8 mouse cellular contexts compared by ENCODE assay signal in genomic region chr7:144097314-144097713, GRCm38 (mm10).
DNase-seq lines count a peak whose midpoint lies in the region; ATAC-seq and TF ChIP-seq lines count a peak whose summit lies in the region.

No protein-coding gene starts in this region.

- DNase-seq in liver, adult 2 months (ENCODE audit: extremely low read depth, low read depth, low spot score), result peak; percentile 17
- no peak for DNase-seq in liver, embryonic 11.5 days (ENCODE audit: low spot score)
- DNase-seq in brain, embryonic 14.5 days (ENCODE audit: low read depth), result peak; percentile 71
- no peak for DNase-seq in liver, embryonic 14.5 days (ENCODE audit: low read depth in 3 of 3, low spot score in 3 of 3)
- peak; percentile 20 for DNase-seq in yolk sac, embryonic 10.5 days (ENCODE audit: low spot score)
- no peak for DNase-seq in gastrocnemius, adult 18-20 months (ENCODE audit: low spot score)

- no peak overlapping the region for H3K4me2 ChIP-seq in forebrain, embryonic 16.5 days (ENCODE audit: low read length)
- no peak overlapping the region for H3K4me2 ChIP-seq in forebrain, embryonic 13.5 days
- no peak overlapping the region for H3K4me2 ChIP-seq in liver, embryonic 11.5 days
- H3K4me2 ChIP-seq in liver, embryonic 14.5 days (ENCODE audit: low read depth), result no peak overlapping the region

- WGBS in forebrain, embryonic 16.5 days, result 7% methylated on average over 2 of the region's 2 CpGs
- WGBS in forebrain, embryonic 13.5 days, result 9% methylated on average over 2 of the region's 2 CpGs
- WGBS in liver, adult 2 months, result 29% methylated on average over 2 of the region's 2 CpGs
- 6% methylated on average over 2 of the region's 2 CpGs for WGBS in liver, embryonic 11.5 days
- WGBS in liver, embryonic 14.5 days (ENCODE audit: insufficient replicate concordance), result 10% methylated on average over 2 of the region's 2 CpGs

- no peak overlapping the region for H3K4me3 ChIP-seq in forebrain, embryonic 16.5 days (replicated peaks; ENCODE audit: low read length)
- H3K4me3 ChIP-seq in forebrain, embryonic 13.5 days, result no peak overlapping the region
- H3K4me3 ChIP-seq in liver, adult 2 months (ENCODE audit: insufficient read depth, low read depth, low read length), result no peak overlapping the region
- H3K4me3 ChIP-seq in liver, embryonic 11.5 days (ENCODE audit: low read depth, low read length), result no peak overlapping the region
- H3K4me3 ChIP-seq in liver, embryonic 14.5 days (ENCODE audit: insufficient read depth in 1 of 2, low read depth in 2 of 2, low read length in 2 of 2), result no peak overlapping the region

- no peaks in the 10 kb centered on the region for H3K79me2 ChIP-seq in liver, adult 2 months (ENCODE audit: control insufficient read depth, insufficient read depth, low read length)

- H3K27me3 ChIP-seq in forebrain, embryonic 16.5 days (replicated peaks; ENCODE audit: control insufficient read depth, insufficient read depth, low read length), result no peaks in the 10 kb centered on the region
- 0 out of 2 replicates have a peak, but pooled peaks cover 3% of the 10 kb centered on the region for H3K27me3 ChIP-seq in forebrain, embryonic 13.5 days
- no peaks in the 10 kb centered on the region for H3K27me3 ChIP-seq in liver, adult 2 months (ENCODE audit: control insufficient read depth, insufficient read depth, low read length)
- no peaks in the 10 kb centered on the region for H3K27me3 ChIP-seq in liver, embryonic 11.5 days (replicated peaks; ENCODE audit: control insufficient read depth, insufficient read depth, low read length)
- H3K27me3 ChIP-seq in liver, embryonic 14.5 days (ENCODE audit: control insufficient read depth, insufficient read depth, low read length), result no peaks in the 10 kb centered on the region

- no peak for TF ChIP-seq POLR2A in liver, adult 2 months (IDR thresholded peaks at IDR 0.05; ENCODE audit: extremely low read depth, insufficient read depth, low read length)
- TF ChIP-seq POLR2A in brain, embryonic 14.5 days (IDR thresholded peaks at IDR 0.05; ENCODE audit: borderline replicate concordance, extremely low read depth, insufficient read depth, insufficient read length, poor library complexity, severe bottlenecking), result no peak

- TF ChIP-seq CTCF in liver, adult 2 months (IDR thresholded peaks at IDR 0.05; ENCODE audit: low read depth, low read length), result peak; percentile 33; the same call in 1 of the 2 replicates
- peak; percentile 64; the same call in 1 of the 2 replicates for TF ChIP-seq CTCF in brain, embryonic 14.5 days (IDR thresholded peaks at IDR 0.05; ENCODE audit: borderline replicate concordance, extremely low read depth, insufficient read depth, insufficient read length)
- peak; percentile 55 for TF ChIP-seq CTCF in liver, embryonic 14.5 days (IDR thresholded peaks at IDR 0.05; ENCODE audit: low read depth)

- H3K9ac ChIP-seq in forebrain, embryonic 16.5 days (replicated peaks; ENCODE audit: low read depth, low read length), result no peak overlapping the region
- H3K9ac ChIP-seq in forebrain, embryonic 13.5 days, result no peak overlapping the region
- H3K9ac ChIP-seq in liver, adult 2 months (ENCODE audit: low read depth, low read length), result no peak overlapping the region
- no peak overlapping the region for H3K9ac ChIP-seq in liver, embryonic 11.5 days (ENCODE audit: low read depth, low read length)
- H3K9ac ChIP-seq in liver, embryonic 14.5 days (replicated peaks), result no peak overlapping the region

- peaks cover 2% of the 10 kb centered on the region; the same call in 1 of the 2 replicates for H3K4me1 ChIP-seq in forebrain, embryonic 16.5 days (replicated peaks; ENCODE audit: control insufficient read depth, insufficient read depth, low read length)
- H3K4me1 ChIP-seq in forebrain, embryonic 13.5 days, result no peaks in the 10 kb centered on the region
- no peaks in the 10 kb centered on the region for H3K4me1 ChIP-seq in liver, adult 2 months (ENCODE audit: control insufficient read depth, insufficient read depth, low read length)
- H3K4me1 ChIP-seq in liver, embryonic 11.5 days (replicated peaks; ENCODE audit: control insufficient read depth, insufficient read depth, low read length), result no peaks in the 10 kb centered on the region
- H3K4me1 ChIP-seq in liver, embryonic 14.5 days (replicated peaks; ENCODE audit: control insufficient read depth in 2 of 2, insufficient read depth in 2 of 2, low read length in 1 of 2), result no peaks in the 10 kb centered on the region

- H3K9me3 ChIP-seq in forebrain, embryonic 16.5 days (ENCODE audit: control insufficient read depth, low read length), result no peaks in the 10 kb centered on the region
- no peaks in the 10 kb centered on the region for H3K9me3 ChIP-seq in forebrain, embryonic 13.5 days (replicated peaks)
- no peaks in the 10 kb centered on the region for H3K9me3 ChIP-seq in liver, embryonic 11.5 days (ENCODE audit: control insufficient read depth, low read length)
- no peaks in the 10 kb centered on the region for H3K9me3 ChIP-seq in liver, embryonic 14.5 days (ENCODE audit: control insufficient read depth, low read length)

- H3K36me3 ChIP-seq in forebrain, embryonic 16.5 days (ENCODE audit: control insufficient read depth, insufficient read depth), result no peaks in the 10 kb centered on the region
- H3K36me3 ChIP-seq in forebrain, embryonic 13.5 days (ENCODE audit: poor library complexity, severe bottlenecking), result no peaks in the 10 kb centered on the region
- H3K36me3 ChIP-seq in liver, adult 2 months (ENCODE audit: control insufficient read depth, insufficient read depth, low read length), result no peaks in the 10 kb centered on the region; the same call in none of the 2 replicates
- H3K36me3 ChIP-seq in liver, embryonic 11.5 days (ENCODE audit: control insufficient read depth, insufficient read depth, low read length), result no peaks in the 10 kb centered on the region
- H3K36me3 ChIP-seq in liver, embryonic 14.5 days (replicated peaks; ENCODE audit: control insufficient read depth, insufficient read depth, low read depth), result no peaks in the 10 kb centered on the region

- ATAC-seq in forebrain, embryonic 16.5 days, result peak; percentile 43; the same call in 1 of the 2 replicates
- ATAC-seq in forebrain, embryonic 13.5 days, result no peak
- no peak for ATAC-seq in liver, embryonic 11.5 days (replicated peaks; ENCODE audit: low FRiP score)
- no peak for ATAC-seq in liver, embryonic 14.5 days (ENCODE audit: insufficient read depth)

- H3K27ac ChIP-seq in forebrain, embryonic 16.5 days (ENCODE audit: low read length), result no peak overlapping the region
- no peak overlapping the region for H3K27ac ChIP-seq in forebrain, embryonic 13.5 days
- no peak overlapping the region for H3K27ac ChIP-seq in liver, adult 2 months (replicated peaks; ENCODE audit: insufficient read depth, low read depth, low read length)
- H3K27ac ChIP-seq in liver, embryonic 11.5 days (ENCODE audit: low read depth, low read length), result no peak overlapping the region
- H3K27ac ChIP-seq in liver, embryonic 14.5 days, result no peak overlapping the region

- no peak for TF ChIP-seq EP300 in liver, embryonic 14.5 days (IDR thresholded peaks at IDR 0.05; ENCODE audit: low read depth)

Comparison
In these comparisons a context has a peak if more than half of its experiments do, and no peak if none do; other contexts are left out.
1. DNase-seq: peak in liver, adult 2 months (single experiment), brain, embryonic 14.5 days (single experiment) and yolk sac, embryonic 10.5 days (single experiment); none in liver, embryonic 11.5 days (single experiment), liver, embryonic 14.5 days (0 of 3) and gastrocnemius, adult 18-20 months (single experiment).
2. Peak in every context shown above with its lines, with median percentiles within 50 percentile points of each other: CTCF ChIP-seq.